Mouse (Mus musculus) liver, postnatal 0 days (tissue): Measurements from ENCODE around the gene Mcm3ap.

Source experiments
- CTCF ChIP-seq: sonication (generic); IDR thresholded peaks from 2 replicates; pipeline ENCODE4 v1.5.1; 2016; ENCODE audit warnings: antibody characterized with exemption, low read depth
- EP300 ChIP-seq: IDR thresholded peaks from 2 replicates; pipeline ENCODE4 v1.6.1; 2016; ENCODE audit warnings: antibody characterized with exemption, low read depth, mild to moderate bottlenecking

- TF ChIP-seq CTCF = no peak
- no peak for TF ChIP-seq EP300
These were observed 72.8 kb downstream of the Mcm3ap start for GRCm38 (mm10) chr10:76541336-76542085.
